Mouse (Mus musculus): ENCODE measurements around the gene Rprml. TPM values are rescaled to one million over a fixed set of nuclear protein-coding genes. Genes with fewer than 3 reads are reported as not detected.

Gene Rprml
- polyA plus RNA-seq, 1 experiment: 2.9 TPM

DNA sequence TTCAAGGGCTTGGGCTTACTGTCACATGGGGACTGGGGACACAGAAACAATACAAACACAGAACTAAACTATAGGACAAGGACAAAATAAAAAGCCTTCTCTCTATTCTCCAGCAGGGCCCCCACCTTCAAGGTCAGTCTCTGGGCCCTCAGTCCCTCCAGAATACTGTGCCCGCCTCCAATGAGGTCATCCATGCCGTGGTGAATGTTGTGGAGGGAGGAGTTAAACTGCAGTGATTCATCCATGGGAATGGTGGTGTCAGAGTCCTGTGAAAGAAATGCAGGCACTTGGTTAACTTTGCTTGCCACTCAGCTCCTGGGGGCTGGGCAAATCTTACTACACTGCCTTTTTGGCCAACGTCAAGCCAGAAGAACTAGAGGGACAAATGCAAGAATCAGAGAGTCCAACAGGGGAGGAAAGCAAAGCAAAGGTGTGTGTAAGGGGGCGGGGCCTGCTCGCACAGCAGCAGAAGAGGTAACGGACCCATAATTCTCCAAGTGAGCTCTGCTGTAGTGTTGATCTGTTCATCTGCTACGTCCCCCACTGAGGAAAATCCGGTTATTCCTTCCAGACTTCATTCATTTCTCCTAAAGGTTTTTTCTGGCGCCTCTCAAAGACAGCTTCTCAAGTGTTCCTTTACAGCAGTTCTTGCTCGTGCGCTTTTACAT lies 34.4 kb downstream of the Rprml start:
- peaks cover 84% of the 10 kb centered on the region for H3K36me3 ChIP-seq (ENCODE audit: control insufficient read depth, insufficient read depth, low read length)
- H3K27ac ChIP-seq (ENCODE audit: insufficient read depth, low read depth, low read length): no peak overlapping the region
- no peak overlapping the region for H3K4me3 ChIP-seq (ENCODE audit: low read depth, low read length)
- TF ChIP-seq POLR2A (IDR thresholded peaks at IDR 0.05; ENCODE audit: low read depth, low read length) (no peak), CTCF (IDR thresholded peaks at IDR 0.05; ENCODE audit: extremely low read depth, insufficient read length, insufficient replicate concordance, low read depth, low read length) (no peak)
- H3K27me3 ChIP-seq (ENCODE audit: control insufficient read depth, insufficient read depth, low read length): no peaks in the 10 kb centered on the region
- H3K4me1 ChIP-seq (ENCODE audit: control insufficient read depth, insufficient read depth, insufficient read length, low read length): peaks cover 5% of the 10 kb centered on the region; the same call in 1 of the 2 replicates
- 56% methylated on average over 11 of the region's 11 CpGs for WGBS

DNA sequence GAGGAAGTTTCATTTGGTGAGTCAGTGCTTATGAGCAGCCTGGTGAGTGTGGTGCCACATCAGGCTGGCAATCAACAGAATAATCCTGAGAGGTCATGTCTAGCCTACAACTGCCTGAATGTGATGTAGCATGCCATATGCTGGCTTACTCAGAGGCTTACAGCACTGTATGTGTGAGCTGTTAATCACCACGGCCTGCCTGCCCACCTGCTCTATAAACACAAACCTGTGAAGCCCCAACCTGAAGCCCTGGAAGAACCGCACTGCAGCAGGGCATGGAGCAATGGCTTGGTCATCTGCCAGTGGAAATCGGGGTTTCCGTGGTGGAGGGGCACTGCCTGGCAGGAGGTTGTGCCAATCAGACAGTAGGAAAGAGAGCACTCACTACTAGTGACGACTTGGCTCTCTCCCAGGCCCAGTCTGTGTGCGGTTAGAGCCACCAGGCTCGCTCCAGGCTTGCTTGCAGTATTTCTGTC lies 35.9 kb downstream of the Rprml start:
- Histone ChIP-seq H3K4me1 (ENCODE audit: control insufficient read depth, insufficient read depth, insufficient read length, low read length) (peaks cover 14% of the 10 kb centered on the region; the same call in 1 of the 2 replicates), H3K27ac (ENCODE audit: insufficient read depth, low read depth, low read length) (peak overlapping the region; percentile 71; the same call in 1 of the 2 replicates), H3K36me3 (ENCODE audit: control insufficient read depth, insufficient read depth, low read length) (peaks cover 77% of the 10 kb centered on the region), H3K27me3 (ENCODE audit: control insufficient read depth, insufficient read depth, low read length) (no peaks in the 10 kb centered on the region), H3K4me3 (ENCODE audit: low read depth, low read length) (no peak overlapping the region)
- 64% methylated on average over 7 of the region's 7 CpGs for WGBS
- TF ChIP-seq CTCF (IDR thresholded peaks at IDR 0.05; ENCODE audit: extremely low read depth, insufficient read length, insufficient replicate concordance, low read depth, low read length): no peak
- TF ChIP-seq POLR2A (IDR thresholded peaks at IDR 0.05; ENCODE audit: low read depth, low read length): no peak

DNA sequence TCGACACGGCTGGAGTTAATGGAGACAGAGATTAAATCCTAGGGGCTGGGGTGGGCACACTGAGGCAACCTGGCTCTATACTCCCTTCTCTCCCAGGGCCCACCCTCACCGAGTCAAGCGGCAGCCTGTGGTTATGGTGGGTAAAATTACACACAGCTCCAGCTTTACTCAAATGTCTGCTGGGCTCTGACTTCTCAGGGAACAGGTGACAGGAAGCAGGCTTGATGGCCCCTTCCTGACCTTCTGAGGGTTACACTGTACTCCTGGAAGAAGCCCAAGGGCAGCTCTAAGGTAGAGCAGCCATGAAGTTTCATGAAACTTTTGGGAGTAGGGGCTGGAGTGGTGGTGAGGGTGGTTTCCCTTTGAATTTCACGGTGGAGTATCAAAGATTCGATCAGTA lies 37.3 kb downstream of the Rprml start:
- peaks cover 21% of the 10 kb centered on the region; the same call in 1 of the 2 replicates for H3K4me1 ChIP-seq (ENCODE audit: control insufficient read depth, insufficient read depth, insufficient read length, low read length)
- WGBS: 79% methylated on average over 6 of the region's 6 CpGs
- TF ChIP-seq CTCF (IDR thresholded peaks at IDR 0.05; ENCODE audit: extremely low read depth, insufficient read length, insufficient replicate concordance, low read depth, low read length): no peak
- no peak for TF ChIP-seq POLR2A (IDR thresholded peaks at IDR 0.05; ENCODE audit: low read depth, low read length)
- peaks cover 65% of the 10 kb centered on the region for H3K36me3 ChIP-seq (ENCODE audit: control insufficient read depth, insufficient read depth, low read length)
- H3K27ac ChIP-seq (ENCODE audit: insufficient read depth, low read depth, low read length): no peak overlapping the region
- H3K27me3 ChIP-seq (ENCODE audit: control insufficient read depth, insufficient read depth, low read length): no peaks in the 10 kb centered on the region
- H3K4me3 ChIP-seq (ENCODE audit: low read depth, low read length): no peak overlapping the region

DNA sequence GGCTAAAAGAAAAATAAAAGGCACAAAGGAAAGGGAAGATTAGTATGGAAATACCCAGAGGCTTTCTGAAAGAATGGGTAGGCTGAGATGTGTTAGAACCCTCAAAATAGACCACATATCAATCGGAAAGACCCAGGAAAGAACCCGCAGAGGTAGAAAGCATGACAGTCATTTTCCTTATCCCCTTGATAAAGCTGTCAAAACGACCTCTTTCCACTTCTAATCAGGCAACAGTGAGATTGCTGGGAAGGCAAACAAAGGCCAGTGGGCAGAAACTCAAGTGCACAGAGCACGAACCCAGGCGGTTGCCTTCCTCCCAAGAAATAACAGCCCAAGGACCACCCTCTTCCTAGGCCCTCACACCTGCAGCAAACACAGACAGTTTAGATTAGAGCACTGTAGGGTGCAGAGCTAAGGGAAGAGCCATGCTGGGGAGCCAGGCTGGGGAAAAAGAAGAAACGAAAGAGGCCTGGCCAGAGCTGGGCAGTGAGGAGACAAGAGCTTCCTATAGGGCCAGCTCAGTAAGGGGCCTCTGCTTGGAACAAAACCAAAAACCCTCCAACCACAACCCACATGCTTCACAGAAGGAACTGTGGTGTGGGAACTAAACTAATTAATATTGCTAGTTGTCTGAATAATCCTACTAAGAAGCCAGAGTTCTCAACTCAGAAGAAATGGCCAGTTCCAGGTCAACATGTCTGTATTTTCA lies 39.1 kb downstream of the Rprml start:
- peaks cover 48% of the 10 kb centered on the region for H3K36me3 ChIP-seq (ENCODE audit: control insufficient read depth, insufficient read depth, low read length)
- H3K4me1 ChIP-seq (ENCODE audit: control insufficient read depth, insufficient read depth, insufficient read length, low read length): peaks cover 25% of the 10 kb centered on the region; the same call in 1 of the 2 replicates
- 61% methylated on average over 6 of the region's 6 CpGs for WGBS
- H3K27ac ChIP-seq (ENCODE audit: insufficient read depth, low read depth, low read length): peak overlapping the region; percentile 31; the same call in 1 of the 2 replicates
- no peak overlapping the region for H3K4me3 ChIP-seq (ENCODE audit: low read depth, low read length)
- no peak for TF ChIP-seq POLR2A (IDR thresholded peaks at IDR 0.05; ENCODE audit: low read depth, low read length)
- no peak for TF ChIP-seq CTCF (IDR thresholded peaks at IDR 0.05; ENCODE audit: extremely low read depth, insufficient read length, insufficient replicate concordance, low read depth, low read length)
- no peaks in the 10 kb centered on the region for H3K27me3 ChIP-seq (ENCODE audit: control insufficient read depth, insufficient read depth, low read length)

DNA sequence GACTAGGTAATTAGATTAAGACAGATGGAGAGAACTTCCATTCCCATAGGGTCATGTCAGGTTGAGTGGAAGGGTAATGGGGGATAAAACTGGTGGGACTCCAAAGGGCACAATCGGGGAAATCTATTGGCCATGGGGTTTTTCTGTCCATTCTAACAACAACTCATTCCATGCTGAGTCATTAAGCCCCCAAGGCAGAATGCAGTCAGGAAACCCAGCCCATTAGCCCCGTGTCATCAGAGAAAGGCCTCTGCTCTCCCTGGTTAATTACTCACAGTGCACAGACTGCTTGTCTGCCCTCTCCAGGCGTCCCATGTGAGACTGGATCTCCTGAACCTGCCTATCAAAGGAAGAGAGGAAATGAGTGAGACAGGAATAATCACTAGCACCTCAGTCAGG lies 39.6 kb downstream of the Rprml start:
- Histone ChIP-seq H3K36me3 (ENCODE audit: control insufficient read depth, insufficient read depth, low read length) (peaks cover 42% of the 10 kb centered on the region), H3K27ac (ENCODE audit: insufficient read depth, low read depth, low read length) (peak overlapping the region; percentile 19; the same call in 1 of the 2 replicates), H3K4me1 (ENCODE audit: control insufficient read depth, insufficient read depth, insufficient read length, low read length) (peaks cover 25% of the 10 kb centered on the region; the same call in 1 of the 2 replicates), H3K4me3 (ENCODE audit: low read depth, low read length) (no peak overlapping the region), H3K27me3 (ENCODE audit: control insufficient read depth, insufficient read depth, low read length) (no peaks in the 10 kb centered on the region)
- no peak for TF ChIP-seq CTCF (IDR thresholded peaks at IDR 0.05; ENCODE audit: extremely low read depth, insufficient read length, insufficient replicate concordance, low read depth, low read length)
- TF ChIP-seq POLR2A (IDR thresholded peaks at IDR 0.05; ENCODE audit: low read depth, low read length): no peak
- WGBS: 41% methylated on average over 3 of the region's 3 CpGs

DNA sequence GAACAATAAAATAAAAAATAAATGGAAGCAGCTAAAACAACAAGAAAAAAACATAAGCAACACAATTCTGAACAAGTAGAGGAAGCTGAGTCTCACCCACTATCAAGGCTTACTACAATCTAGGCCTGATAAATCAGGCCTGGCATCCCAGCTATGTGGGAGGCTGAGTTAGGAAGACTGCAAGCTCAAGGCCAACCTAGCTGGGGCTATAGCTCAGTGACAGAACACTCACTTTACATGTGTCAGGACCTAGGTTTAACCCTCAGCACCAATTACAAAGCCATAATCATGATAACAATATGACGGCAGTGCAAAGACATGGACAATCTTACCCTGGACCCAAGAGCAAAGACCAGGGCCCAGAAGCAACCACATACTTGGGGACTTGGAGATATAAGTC lies 41.7 kb downstream of the Rprml start:
- Histone ChIP-seq H3K4me3 (ENCODE audit: low read depth, low read length) (no peak overlapping the region), H3K4me1 (ENCODE audit: control insufficient read depth, insufficient read depth, insufficient read length, low read length) (peaks cover 27% of the 10 kb centered on the region; the same call in 1 of the 2 replicates), H3K27ac (ENCODE audit: insufficient read depth, low read depth, low read length) (no peak overlapping the region), H3K27me3 (ENCODE audit: control insufficient read depth, insufficient read depth, low read length) (no peaks in the 10 kb centered on the region), H3K36me3 (ENCODE audit: control insufficient read depth, insufficient read depth, low read length) (peaks cover 31% of the 10 kb centered on the region)
- 55% methylated on average over 1 of the region's 1 CpGs for WGBS
- TF ChIP-seq POLR2A (IDR thresholded peaks at IDR 0.05; ENCODE audit: low read depth, low read length) (no peak), CTCF (IDR thresholded peaks at IDR 0.05; ENCODE audit: extremely low read depth, insufficient read length, insufficient replicate concordance, low read depth, low read length) (no peak)

DNA sequence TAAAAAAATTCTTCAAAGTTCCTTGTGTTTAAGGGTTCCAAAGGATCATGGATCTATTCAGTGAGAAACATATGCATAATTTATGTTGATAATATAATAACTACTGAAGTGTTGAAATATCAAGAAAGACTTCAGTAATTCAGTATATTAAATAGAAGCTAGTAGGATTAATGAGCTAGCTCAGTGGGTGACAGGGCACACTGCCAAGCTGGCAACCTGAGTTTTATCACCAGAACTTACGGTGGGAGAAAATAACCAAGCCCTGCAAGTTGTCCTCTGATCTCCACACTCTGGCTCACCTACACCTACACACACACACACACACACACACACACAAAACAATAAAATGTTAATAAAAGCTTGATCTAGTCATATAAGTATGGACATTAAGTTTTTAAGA lies 43.9 kb downstream of the Rprml start:
- Histone ChIP-seq H3K36me3 (ENCODE audit: control insufficient read depth, insufficient read depth, low read length) (peaks cover 12% of the 10 kb centered on the region), H3K4me1 (ENCODE audit: control insufficient read depth, insufficient read depth, insufficient read length, low read length) (peaks cover 28% of the 10 kb centered on the region; the same call in 1 of the 2 replicates), H3K4me3 (ENCODE audit: low read depth, low read length) (no peak overlapping the region), H3K27ac (ENCODE audit: insufficient read depth, low read depth, low read length) (no peak overlapping the region), H3K27me3 (ENCODE audit: control insufficient read depth, insufficient read depth, low read length) (no peaks in the 10 kb centered on the region)
- WGBS: 21% methylated on average over 1 of the region's 1 CpGs
- TF ChIP-seq CTCF (IDR thresholded peaks at IDR 0.05; ENCODE audit: extremely low read depth, insufficient read length, insufficient replicate concordance, low read depth, low read length) (no peak), POLR2A (IDR thresholded peaks at IDR 0.05; ENCODE audit: low read depth, low read length) (no peak)

Measured in small intestine, adult 2 months (tissue).